26 mouse cellular contexts compared by ENCODE assay signal in the genomic region with DNA sequence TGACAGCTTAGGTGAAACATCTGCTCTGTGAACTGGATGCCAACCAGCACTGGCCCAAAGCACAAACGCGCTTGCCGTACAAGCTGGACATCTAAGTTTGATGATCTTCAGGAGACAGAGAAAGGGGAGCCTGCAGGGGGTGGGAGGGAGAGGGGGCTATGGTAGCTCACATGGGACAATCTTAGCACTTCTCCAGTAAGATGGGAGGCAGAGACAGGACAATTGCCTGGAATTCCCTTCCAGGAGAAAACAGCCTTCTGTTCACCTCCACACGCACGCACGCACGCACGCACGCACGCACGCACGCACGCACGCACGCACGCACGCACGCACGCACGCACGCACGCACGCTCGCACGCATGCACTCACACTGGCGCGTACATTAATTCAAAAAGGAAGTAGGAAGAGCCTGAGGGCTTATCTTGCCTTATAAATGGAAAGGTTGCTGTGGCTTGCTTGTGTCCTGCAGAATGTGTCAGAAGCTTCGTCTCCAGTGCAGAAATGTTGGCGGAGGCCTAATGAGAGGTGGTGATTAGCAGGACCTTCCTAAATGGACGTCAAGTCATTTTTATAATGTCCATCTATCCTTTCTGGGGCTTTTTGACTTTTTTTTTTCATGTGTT. TPM values are rescaled to one million over a fixed set of nuclear protein-coding genes. Genes with fewer than 3 reads are reported as not detected.
DNase-seq lines count a peak whose midpoint lies in the region; ATAC-seq and TF ChIP-seq lines count a peak whose summit lies in the region.
"Had no signal": no experiment of that assay in that cellular context is flagged by ENCODE, and none has a peak within 500 bp of the region (broad histone marks: within the 10 kb centered on the region; RNA-seq: fewer than 3 reads in every experiment).

No protein-coding gene starts in this region.

- no peaks in the 10 kb centered on the region for H3K9me3 ChIP-seq in ES-E14 (ENCODE audit: control insufficient read depth, insufficient read depth, low read depth, low read length)
- no peaks in the 10 kb centered on the region for H3K9me3 ChIP-seq in forebrain, embryonic 16.5 days (ENCODE audit: control insufficient read depth, low read length)
- H3K9me3 ChIP-seq: forebrain, embryonic 10.5 days; forebrain, embryonic 13.5 days; heart, embryonic 10.5 days; heart, embryonic 13.5 days; hindbrain, embryonic 12.5 days; hindbrain, embryonic 15.5 days had no signal

- H3K4me3 ChIP-seq in testis, adult 2 months (ENCODE audit: control insufficient read depth, low read depth, low read length): peak overlapping the region; percentile 83
- H3K4me3 ChIP-seq in ES-E14 (ENCODE audit: insufficient read depth in 1 of 2, low read depth in 1 of 2, low read length in 2 of 2, poor library complexity in 1 of 2, severe bottlenecking in 1 of 2): peak overlapping the region; percentile 21 to 68
- H3K4me3 ChIP-seq in forebrain, embryonic 16.5 days (replicated peaks; ENCODE audit: low read length): no peak overlapping the region
- H3K4me3 ChIP-seq: forebrain, embryonic 10.5 days; forebrain, embryonic 13.5 days; gastrocnemius, adult 2 months; heart, embryonic 10.5 days; heart, embryonic 13.5 days; hindbrain, embryonic 12.5 days; hindbrain, embryonic 15.5 days had no signal

- no peak for DNase-seq in testis, postnatal 10 days (ENCODE audit: low spot score)
- DNase-seq in ES-E14 (ENCODE audit: low read depth, low spot score) (no peak), ZHBTc4 (ENCODE audit: low read depth, low spot score) (peak; percentile 91)
- no peak for DNase-seq in spleen, postnatal 10 days (ENCODE audit: low spot score in 2 of 2)
- no peak for DNase-seq in cerebellum, postnatal 10 days
- DNase-seq: adrenal gland, adult 8-10 months; B cell, adult 2 months; cerebellum, adult 11 months; cerebellum, adult 2 months; cerebellum, postnatal 14 days; forebrain, postnatal 0 days; gastrocnemius, adult 2 months; gastrocnemius, postnatal 14 days; heart, adult 18-20 months; heart, postnatal 14 days; heart, postnatal 4 days; kidney, adult 2 months had no signal

- no peak for TF ChIP-seq CTCF in testis, adult 2 months (IDR thresholded peaks at IDR 0.05; ENCODE audit: control insufficient read depth, insufficient read depth, insufficient replicate concordance, low read depth, low read length)

- WGBS in forebrain, embryonic 16.5 days: 88% methylated on average over 30 of the region's 30 CpGs

- no peak overlapping the region for H3K4me2 ChIP-seq in forebrain, embryonic 16.5 days (ENCODE audit: low read length)
- H3K4me2 ChIP-seq: forebrain, embryonic 13.5 days; heart, embryonic 13.5 days; hindbrain, embryonic 12.5 days; hindbrain, embryonic 15.5 days had no signal

- in situ Hi-C loops in ES-E14 (cut with MboI; ENCODE audit: low sequenced_read_pairs in 2 of 2, unreplicated experiment in 2 of 2): no loop called here

- peak overlapping the region; percentile 49 for H3K27ac ChIP-seq in testis, adult 2 months (ENCODE audit: control insufficient read depth, insufficient read depth, low read depth, low read length)
- no peak overlapping the region for H3K27ac ChIP-seq in ES-E14 (ENCODE audit: insufficient read depth, low read depth, low read length, poor library complexity, severe bottlenecking)
- no peak overlapping the region for H3K27ac ChIP-seq in forebrain, embryonic 16.5 days (ENCODE audit: low read length)
- H3K27ac ChIP-seq: forebrain, embryonic 10.5 days; forebrain, embryonic 13.5 days; gastrocnemius, adult 2 months; heart, embryonic 10.5 days; heart, embryonic 13.5 days; hindbrain, embryonic 12.5 days; hindbrain, embryonic 15.5 days had no signal

- no peaks in the 10 kb centered on the region for H3K36me3 ChIP-seq in testis, adult 2 months (ENCODE audit: control insufficient read depth, insufficient read depth, low read length)
- no peaks in the 10 kb centered on the region for H3K36me3 ChIP-seq in ES-E14 (ENCODE audit: control insufficient read depth, insufficient read depth, low read length, poor library complexity, severe bottlenecking)
- H3K36me3 ChIP-seq in forebrain, embryonic 16.5 days (ENCODE audit: control insufficient read depth, insufficient read depth): no peaks in the 10 kb centered on the region
- H3K36me3 ChIP-seq: forebrain, embryonic 10.5 days; heart, embryonic 10.5 days; hindbrain, embryonic 12.5 days; hindbrain, embryonic 15.5 days had no signal

- TF ChIP-seq POLR2A in testis, adult 2 months (IDR thresholded peaks at IDR 0.05; ENCODE audit: control insufficient read depth, low read depth, low read length): no peak

- ATAC-seq in forebrain, embryonic 16.5 days: no peak
- ATAC-seq: forebrain, embryonic 13.5 days; forebrain, postnatal 0 days had no signal

- H3K27me3 ChIP-seq in testis, adult 2 months (ENCODE audit: control insufficient read depth, insufficient read depth, low read length): no peaks in the 10 kb centered on the region
- H3K27me3 ChIP-seq in forebrain, embryonic 16.5 days (replicated peaks; ENCODE audit: control insufficient read depth, insufficient read depth, low read length): no peaks in the 10 kb centered on the region
- H3K27me3 ChIP-seq: CH12.LX; forebrain, embryonic 13.5 days; heart, embryonic 13.5 days; hindbrain, embryonic 12.5 days; hindbrain, embryonic 15.5 days had no signal

- peak overlapping the region; percentile 63; the same call in 1 of the 2 replicates for H3K9ac ChIP-seq in ES-E14 (ENCODE audit: insufficient read depth, low read depth, low read length, poor library complexity, severe bottlenecking)
- H3K9ac ChIP-seq in forebrain, embryonic 16.5 days (replicated peaks; ENCODE audit: low read depth, low read length): no peak overlapping the region
- H3K9ac ChIP-seq: forebrain, embryonic 13.5 days; forebrain, postnatal 0 days; heart, embryonic 13.5 days; hindbrain, embryonic 12.5 days; hindbrain, embryonic 15.5 days had no signal

- peaks cover 8% of the 10 kb centered on the region for H3K4me1 ChIP-seq in testis, adult 2 months (ENCODE audit: control insufficient read depth, insufficient read depth, low read length)
- H3K4me1 ChIP-seq in ES-E14 (ENCODE audit: control insufficient read depth in 2 of 2, insufficient read depth in 2 of 2, low read length in 2 of 2, poor library complexity in 1 of 2): peaks cover 2 to 6% of the 10 kb centered on the region in 2 experiments; a peak in 2 of 4 replicates
- peaks cover 4% of the 10 kb centered on the region for H3K4me1 ChIP-seq in forebrain, embryonic 16.5 days (replicated peaks; ENCODE audit: control insufficient read depth, insufficient read depth, low read length)
- H3K4me1 ChIP-seq: forebrain, embryonic 13.5 days; heart, embryonic 10.5 days had no signal

TF ChIP-seq in ES-E14, 5 proteins besides CTCF, POLR2A, EP300 and RAD21:
- TF ChIP-seq ZC3H11A (IDR thresholded peaks at IDR 0.05; ENCODE audit: borderline replicate concordance, low read depth, low read length) (no peak), HCFC1 (IDR thresholded peaks at IDR 0.05; ENCODE audit: borderline replicate concordance, insufficient read depth, low read length) (no peak), MAFK (IDR thresholded peaks at IDR 0.05; ENCODE audit: insufficient read depth, low read depth, low read length) (no peak), ZNF384 (IDR thresholded peaks at IDR 0.05; ENCODE audit: low read depth, low read length) (no peak), CHD2 (IDR thresholded peaks at IDR 0.05; ENCODE audit: low read depth, low read length) (no peak)

RNA-seq across cellular contexts. Expression of a gene that starts 38.2 kb away (rescaled TPM):
- 25.2 and 26.3 TPM in 2 replicates for polyA plus RNA-seq in testis, adult 2 months (2012; rRNA removed)
- total RNA-seq in ES-E14 (2012; rRNA removed): 18.2 and 33.7 TPM in 2 replicates
- 32.7 and 33.5 TPM in 2 replicates for polyA plus RNA-seq in forebrain, embryonic 16.5 days (2015; fragmentation: Nextera tagmentation; extraction: Ambion mirVana)

RNA-seq across cellular contexts. Expression of a gene that starts 42.6 kb away (rescaled TPM):
- polyA plus RNA-seq in testis, adult 2 months (2012; rRNA removed): 3.2 and 3.5 TPM in 2 replicates
- 3.4 and 5.0 TPM in 2 replicates for total RNA-seq in ES-E14 (2012; rRNA removed)
- polyA plus RNA-seq in forebrain, embryonic 16.5 days (2015; fragmentation: Nextera tagmentation; extraction: Ambion mirVana): 20.2 and 22.8 TPM in 2 replicates
